Mouse (Mus musculus): ENCODE data around the gene Txnip.

DNA sequence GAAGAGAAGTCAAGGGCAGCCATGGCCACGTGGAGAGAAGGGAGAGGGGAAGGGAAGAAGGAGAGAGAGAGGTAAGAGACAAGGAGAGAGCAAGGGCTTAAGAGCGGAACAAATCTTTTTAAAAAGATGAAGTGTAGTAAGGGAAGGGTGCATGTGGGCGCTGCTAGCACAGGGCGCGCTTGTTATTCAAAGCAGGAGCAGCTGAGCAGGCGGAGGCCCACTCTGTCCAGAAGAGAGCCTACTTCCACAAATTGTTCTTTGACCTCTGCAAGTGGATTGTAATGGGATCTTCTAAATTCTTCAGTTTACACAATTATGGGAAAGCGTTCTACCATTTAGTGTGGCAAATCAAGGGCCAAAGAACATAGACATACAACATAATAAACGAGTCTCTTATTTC lies 10.8 kb downstream of the Txnip start:
- TF ChIP-seq CTCF (conservative IDR thresholded peaks at IDR 0.05; ENCODE audit: low read length): no peak
- TF ChIP-seq POU5F1 (IDR thresholded peaks at IDR 0.05; ENCODE audit: borderline replicate concordance, low read length): no peak
